Mouse (Mus musculus) megakaryocyte, embryonic 14.5 days (primary cell): ENCODE measurements around the gene Ly6g6e. TPM values are rescaled to one million over a fixed set of nuclear protein-coding genes. Genes with fewer than 3 reads are reported as not detected.

Experiments used
- H3K27me3 ChIP-seq: replicated peaks from 2 replicates; pipeline ENCODE3; 2012; ENCODE audit warnings: inconsistent platforms
- H3K36me3 ChIP-seq: replicated peaks from 2 replicates; pipeline ENCODE3; 2012; ENCODE audit warnings: low read length, inconsistent platforms, mixed read lengths
- H3K4me1 ChIP-seq: 2 replicates; pipeline ENCODE4 v1.6.1; 2012; ENCODE audit warnings: inconsistent platforms
- H3K4me3 ChIP-seq: replicated peaks from 2 replicates; pipeline ENCODE3; 2012; ENCODE audit warnings: moderate library complexity, mild to moderate bottlenecking, inconsistent platforms
- H3K9me3 ChIP-seq: 2 replicates; pipeline ENCODE4 v1.6.1; 2012; ENCODE audit warnings: inconsistent platforms
- FLI1 ChIP-seq: IDR thresholded peaks from 2 replicates; pipeline ENCODE4 v1.6.1; 2012; ENCODE audit warnings: low read length, inconsistent platforms, mixed read lengths
- GATA1 ChIP-seq: IDR thresholded peaks from 3 replicates; pipeline ENCODE4 v1.6.1; 2012; ENCODE audit warnings: mixed read lengths, low read length, inconsistent platforms, borderline replicate concordance
- polyA plus RNA-seq: library from polyadenylated mRNA; stranded (reverse); fragments of >175 nt; gene quantifications from 2 replicates; pipeline ENCODE4 v1.2.3, GENCODE M21; 2012; ENCODE audit warnings: low replicate concordance; ENCODE audit not compliant: insufficient read depth

The Ly6g6e gene
- polyA plus RNA-seq, 1 experiment = not detected

- TF ChIP-seq GATA1 (no peak), FLI1 (no peak)
- no peaks in the 10 kb centered on the region for H3K27me3 ChIP-seq
- H3K36me3 ChIP-seq = peaks cover 32% of the 10 kb centered on the region
- H3K4me3 ChIP-seq = peak within 1 kb of the TSS; percentile 97
- peaks cover 73% of the 10 kb centered on the region for H3K4me1 ChIP-seq
- no peaks in the 10 kb centered on the region for H3K9me3 ChIP-seq
Measured at GRCm38 (mm10) chr17:35049561-35050016, 27.1 kb upstream of the Ly6g6e start, which contains the start of gene Clic1. Gene Clic1 (plus strand): TSS chr17:35049966.

- Histone ChIP-seq H3K4me1 (peaks cover 71% of the 10 kb centered on the region), H3K36me3 (peaks cover 37% of the 10 kb centered on the region), H3K9me3 (no peaks in the 10 kb centered on the region), H3K4me3 (peak overlapping the region; percentile 97), H3K27me3 (no peaks in the 10 kb centered on the region)
- TF ChIP-seq FLI1 (no peak), GATA1 (no peak)
Measured at GRCm38 (mm10) chr17:35050126-35050750, 26.5 kb upstream of the Ly6g6e start.

GRCm38 (mm10) chr17:35051156-35052086 is 25.3 kb upstream of the Ly6g6e start:
- TF ChIP-seq FLI1 = no peak
- no peak for TF ChIP-seq GATA1
- Histone ChIP-seq H3K9me3 (no peaks in the 10 kb centered on the region), H3K4me3 (peak overlapping the region; percentile 97), H3K36me3 (peaks cover 49% of the 10 kb centered on the region), H3K4me1 (peaks cover 71% of the 10 kb centered on the region), H3K27me3 (no peaks in the 10 kb centered on the region)

DNA sequence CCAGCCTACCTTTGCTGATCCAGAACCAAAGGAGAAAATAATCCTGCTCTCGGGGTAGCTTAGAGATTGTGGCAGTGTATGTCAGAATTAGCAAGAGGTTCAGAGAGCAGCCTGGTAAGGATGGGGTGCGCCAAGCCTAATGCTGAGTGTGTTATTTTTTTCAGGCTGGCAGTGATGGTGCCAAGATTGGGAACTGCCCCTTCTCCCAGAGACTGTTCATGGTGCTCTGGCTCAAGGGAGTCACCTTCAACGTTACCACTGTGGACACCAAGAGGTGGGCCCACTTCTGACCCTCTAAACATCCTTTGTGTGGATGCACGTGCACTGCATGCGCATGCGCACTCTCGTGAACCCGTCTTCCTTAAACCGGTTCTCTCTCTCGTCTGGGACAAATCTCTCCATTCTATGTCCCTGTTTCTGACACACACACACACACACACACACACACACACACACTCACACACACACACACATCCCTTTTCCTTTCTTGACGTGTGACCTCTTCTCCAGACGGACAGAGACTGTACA is 24.4 kb upstream of the Ly6g6e start:
- no peaks in the 10 kb centered on the region for H3K9me3 ChIP-seq
- H3K36me3 ChIP-seq = peaks cover 57% of the 10 kb centered on the region
- H3K27me3 ChIP-seq = no peaks in the 10 kb centered on the region
- peak overlapping the region; percentile 97 for H3K4me3 ChIP-seq
- TF ChIP-seq GATA1 (no peak), FLI1 (no peak)
- H3K4me1 ChIP-seq = peaks cover 68% of the 10 kb centered on the region

DNA sequence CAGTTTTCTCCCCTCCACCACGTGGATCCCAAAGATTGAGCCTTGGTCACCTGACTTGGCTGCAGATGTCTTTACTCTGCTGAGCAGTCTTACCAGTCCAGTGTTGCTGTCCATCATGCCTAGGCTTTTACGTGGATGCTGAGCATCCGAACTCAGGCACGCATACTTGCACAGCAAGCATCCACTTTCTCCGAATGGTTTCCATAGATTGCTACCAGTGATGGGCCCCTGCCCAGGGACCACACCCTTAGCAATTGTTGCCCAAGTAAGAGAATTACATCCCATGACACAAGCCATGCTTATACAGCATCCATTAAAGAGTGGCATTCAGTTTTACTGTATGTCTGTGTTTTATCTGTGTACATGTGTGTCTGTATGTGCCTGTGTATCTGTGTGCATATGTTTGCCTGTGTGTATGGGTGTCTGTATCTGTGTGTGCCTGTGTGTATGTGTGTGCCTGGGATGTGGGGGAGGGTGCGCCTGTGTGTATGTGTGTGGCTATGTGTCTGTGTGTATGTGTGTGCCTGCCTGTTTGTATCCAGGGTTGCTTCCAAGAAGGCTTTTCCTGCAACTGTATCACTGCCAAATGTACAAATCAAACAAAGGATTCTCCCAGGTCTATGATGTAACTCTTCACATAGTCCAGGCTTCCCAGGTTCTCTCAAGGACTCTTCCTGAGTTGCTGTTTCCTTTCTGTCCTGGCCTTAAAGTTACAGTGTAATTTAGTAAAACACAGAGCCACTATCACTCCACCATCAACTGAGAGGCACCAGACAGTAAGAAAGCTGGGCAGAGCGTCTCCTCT is 20.8 kb upstream of the Ly6g6e start:
- Histone ChIP-seq H3K4me3 (peak overlapping the region; percentile 71), H3K36me3 (peaks cover 86% of the 10 kb centered on the region), H3K4me1 (peaks cover 86% of the 10 kb centered on the region), H3K27me3 (no peaks in the 10 kb centered on the region), H3K9me3 (no peaks in the 10 kb centered on the region)
- TF ChIP-seq GATA1 (no peak), FLI1 (no peak)

GRCm38 (mm10) chr17:35057090-35057489 is 19.6 kb upstream of the Ly6g6e start:
- TF ChIP-seq GATA1 = no peak
- H3K4me3 ChIP-seq = no peak overlapping the region
- no peaks in the 10 kb centered on the region for H3K27me3 ChIP-seq
- no peaks in the 10 kb centered on the region for H3K9me3 ChIP-seq
- peaks cover 89% of the 10 kb centered on the region for H3K36me3 ChIP-seq
- peaks cover 92% of the 10 kb centered on the region for H3K4me1 ChIP-seq

- no peaks in the 10 kb centered on the region for H3K9me3 ChIP-seq
- no peaks in the 10 kb centered on the region for H3K27me3 ChIP-seq
- TF ChIP-seq GATA1 (no peak), FLI1 (no peak)
- H3K36me3 ChIP-seq = peaks cover 88% of the 10 kb centered on the region
- H3K4me1 ChIP-seq = peaks cover 90% of the 10 kb centered on the region
- H3K4me3 ChIP-seq = no peak overlapping the region
Measured at GRCm38 (mm10) chr17:35058316-35058715, 18.4 kb upstream of the Ly6g6e start.

DNA sequence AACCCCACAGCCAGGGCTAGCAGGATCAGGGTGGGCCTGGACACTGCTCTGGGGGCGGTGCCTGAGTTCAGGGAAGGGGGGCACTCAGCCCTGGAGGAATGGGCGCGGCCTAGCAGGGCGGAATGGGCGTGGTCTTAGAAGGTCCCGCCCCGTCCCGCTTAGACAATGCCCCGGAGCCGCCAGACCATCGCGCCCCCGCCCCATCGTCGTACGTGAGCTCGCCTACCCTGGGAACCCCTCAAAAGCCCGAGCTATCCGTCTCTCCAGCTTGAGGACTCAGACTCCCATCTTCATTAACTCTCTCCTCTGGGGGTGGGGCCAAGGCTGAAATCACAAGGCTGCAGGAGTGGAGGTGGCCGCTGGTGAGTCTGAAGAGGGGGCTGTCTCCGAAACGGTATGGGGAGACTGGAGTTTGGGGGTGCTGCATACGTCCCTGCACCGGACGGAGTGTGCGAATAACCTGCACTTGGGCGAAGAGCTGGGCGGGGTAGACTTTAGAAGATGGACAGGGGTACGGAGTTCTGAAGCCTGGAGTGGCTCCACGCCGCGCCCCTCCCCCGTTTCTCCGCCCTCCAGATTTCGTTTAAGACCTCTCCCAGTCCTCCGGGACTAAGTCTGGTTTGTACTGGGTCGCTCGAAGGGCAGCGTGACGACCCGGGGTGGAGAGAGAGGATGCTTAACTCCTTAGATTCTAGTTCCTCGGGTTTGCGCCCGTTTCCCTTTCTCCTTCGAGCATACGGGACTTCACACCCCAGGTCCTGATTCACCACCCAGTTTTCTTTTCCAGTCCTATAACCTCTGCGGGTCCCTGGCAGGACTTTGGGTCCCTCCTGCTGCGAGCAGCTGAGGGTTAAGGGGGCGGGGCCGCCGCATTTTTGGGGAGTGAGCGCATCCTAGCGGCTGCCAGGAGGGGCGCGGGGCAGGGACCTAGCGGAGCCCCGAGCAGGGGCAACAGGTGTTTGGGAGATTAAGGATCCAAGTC is 17.5 kb upstream of the Ly6g6e start, which contains the start of gene Ddah2:
Gene Ddah2 (plus strand): TSS at position 125 of the 982 bp plus-strand sequence.
- no peaks in the 10 kb centered on the region for H3K9me3 ChIP-seq
- H3K36me3 ChIP-seq = peaks cover 89% of the 10 kb centered on the region
- H3K4me3 ChIP-seq = peak within 1 kb of the TSS; percentile 94
- peaks cover 91% of the 10 kb centered on the region for H3K4me1 ChIP-seq
- no peak for TF ChIP-seq GATA1
- TF ChIP-seq FLI1 = no peak
- no peaks in the 10 kb centered on the region for H3K27me3 ChIP-seq

DNA sequence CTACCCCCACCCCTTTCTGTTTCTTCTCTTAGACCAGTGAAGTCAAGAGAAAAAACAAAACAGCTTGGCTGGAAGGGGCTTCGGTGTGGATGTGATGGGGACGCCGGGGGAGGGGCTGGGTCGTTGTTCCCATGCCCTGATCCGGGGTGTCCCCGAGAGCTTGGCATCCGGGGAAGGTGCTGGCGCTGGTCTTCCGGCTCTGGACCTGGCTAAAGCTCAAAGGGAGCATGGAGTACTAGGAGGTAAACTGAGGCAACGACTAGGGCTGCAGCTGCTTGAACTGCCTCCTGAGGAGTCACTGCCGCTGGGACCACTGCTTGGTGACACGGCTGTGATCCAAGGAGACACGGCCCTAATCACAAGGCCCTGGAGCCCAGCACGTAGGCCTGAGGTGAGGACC is 16.6 kb upstream of the Ly6g6e start:
- peaks cover 87% of the 10 kb centered on the region for H3K36me3 ChIP-seq
- no peaks in the 10 kb centered on the region for H3K27me3 ChIP-seq
- peaks cover 93% of the 10 kb centered on the region for H3K4me1 ChIP-seq
- no peaks in the 10 kb centered on the region for H3K9me3 ChIP-seq
- H3K4me3 ChIP-seq = peak overlapping the region; percentile 94
- TF ChIP-seq FLI1 (no peak), GATA1 (no peak)
